17 mouse cellular contexts compared by ENCODE assay signal in genomic region chr2:172290474-172290873, GRCm38 (mm10). TPM values are rescaled to one million over a fixed set of nuclear protein-coding genes. Genes with fewer than 3 reads are reported as not detected.
DNase-seq lines count a peak whose midpoint lies in the region; ATAC-seq and TF ChIP-seq lines count a peak whose summit lies in the region.
"Had no signal": no experiment of that assay in that cellular context is flagged by ENCODE, and none has a peak within 500 bp of the region (broad histone marks: within the 10 kb centered on the region; RNA-seq: fewer than 3 reads in every experiment).

No protein-coding gene starts in this region.

- H3K4me3 ChIP-seq in forebrain, embryonic 10.5 days = no peak overlapping the region
- no peak overlapping the region for H3K4me3 ChIP-seq in forebrain, embryonic 14.5 days (ENCODE audit: low read depth, low read length)
- H3K4me3 ChIP-seq in liver, embryonic 14.5 days (ENCODE audit: insufficient read depth in 1 of 2, low read depth in 2 of 2, low read length in 2 of 2) = peak overlapping the region; percentile 49 to 58
- no peak overlapping the region for H3K4me3 ChIP-seq in forebrain, embryonic 16.5 days (replicated peaks; ENCODE audit: low read length)
- H3K4me3 ChIP-seq: embryonic facial prominence, embryonic 15.5 days had no signal

- no peak for ATAC-seq in forebrain, embryonic 14.5 days
- peak; percentile 88 for ATAC-seq in liver, embryonic 14.5 days (ENCODE audit: insufficient read depth)
- no peak for ATAC-seq in forebrain, embryonic 16.5 days

- no peaks in the 10 kb centered on the region for H3K36me3 ChIP-seq in forebrain, embryonic 10.5 days (replicated peaks)
- no peaks in the 10 kb centered on the region for H3K36me3 ChIP-seq in forebrain, embryonic 14.5 days (ENCODE audit: control insufficient read depth, insufficient read depth, low read length)
- no peaks in the 10 kb centered on the region for H3K36me3 ChIP-seq in liver, embryonic 14.5 days (replicated peaks; ENCODE audit: control insufficient read depth, insufficient read depth, low read depth)
- no peaks in the 10 kb centered on the region for H3K36me3 ChIP-seq in forebrain, embryonic 16.5 days (ENCODE audit: control insufficient read depth, insufficient read depth)
- H3K36me3 ChIP-seq: embryonic facial prominence, embryonic 15.5 days had no signal

- peak overlapping the region; percentile 44; the same call in 1 of the 2 replicates for H3K27ac ChIP-seq in forebrain, embryonic 10.5 days
- no peak overlapping the region for H3K27ac ChIP-seq in forebrain, embryonic 14.5 days (ENCODE audit: low read depth, low read length)
- H3K27ac ChIP-seq in liver, embryonic 14.5 days = peak overlapping the region; percentile 95
- H3K27ac ChIP-seq in forebrain, embryonic 16.5 days (ENCODE audit: low read length) = no peak overlapping the region
- H3K27ac ChIP-seq: embryonic facial prominence, embryonic 15.5 days had no signal

- H3K9me3 ChIP-seq in forebrain, embryonic 10.5 days = no peaks in the 10 kb centered on the region
- no peaks in the 10 kb centered on the region for H3K9me3 ChIP-seq in forebrain, embryonic 14.5 days (replicated peaks; ENCODE audit: control insufficient read depth, low read length)
- H3K9me3 ChIP-seq in liver, embryonic 14.5 days (ENCODE audit: control insufficient read depth, low read length) = no peaks in the 10 kb centered on the region
- no peaks in the 10 kb centered on the region for H3K9me3 ChIP-seq in forebrain, embryonic 16.5 days (ENCODE audit: control insufficient read depth, low read length)
- H3K9me3 ChIP-seq: embryonic facial prominence, embryonic 15.5 days had no signal

- peak; percentile 24 for DNase-seq in forebrain, embryonic 10.5 days (ENCODE audit: extremely low spot score, low spot score)
- no peak for DNase-seq in forebrain, embryonic 14.5 days (ENCODE audit: low spot score)
- peak; percentile 1 for DNase-seq in spleen, adult 12 weeks (ENCODE audit: low spot score)
- DNase-seq in spleen, adult 18-20 months = no peak
- DNase-seq in liver, embryonic 14.5 days (ENCODE audit: low read depth in 3 of 3, low spot score in 3 of 3) = peak; percentile 93 to 95 (median 94)
- DNase-seq in yolk sac, embryonic 10.5 days (ENCODE audit: low spot score) = peak; percentile 69
- DNase-seq in cerebellum, adult 18-20 months = no peak
- DNase-seq: adrenal gland, adult 8-10 months; gastrocnemius, postnatal 36 days; kidney, postnatal 14 days; left cerebral cortex, postnatal 4 days; right cerebral cortex, postnatal 14 days; thymus, postnatal 4 days had no signal

- WGBS in forebrain, embryonic 10.5 days = 87% methylated on average over 11 of the region's 11 CpGs
- WGBS in forebrain, embryonic 14.5 days = 86% methylated on average over 11 of the region's 11 CpGs
- WGBS in liver, embryonic 14.5 days (ENCODE audit: insufficient replicate concordance) = 15% methylated on average over 11 of the region's 11 CpGs
- WGBS in forebrain, embryonic 16.5 days = 86% methylated on average over 11 of the region's 11 CpGs

- peaks cover 53% of the 10 kb centered on the region for H3K4me1 ChIP-seq in forebrain, embryonic 10.5 days
- H3K4me1 ChIP-seq in forebrain, embryonic 14.5 days (ENCODE audit: control insufficient read depth, insufficient read depth, low read length) = peaks cover 14% of the 10 kb centered on the region
- H3K4me1 ChIP-seq in liver, embryonic 14.5 days (replicated peaks; ENCODE audit: control insufficient read depth in 2 of 2, insufficient read depth in 2 of 2, low read length in 1 of 2) = peaks cover 37 to 46% of the 10 kb centered on the region in 2 experiments
- H3K4me1 ChIP-seq in forebrain, embryonic 16.5 days (replicated peaks; ENCODE audit: control insufficient read depth, insufficient read depth, low read length) = peaks cover 16% of the 10 kb centered on the region
- H3K4me1 ChIP-seq: embryonic facial prominence, embryonic 15.5 days had no signal

- peak; percentile 98 for TF ChIP-seq EP300 in liver, embryonic 14.5 days (IDR thresholded peaks at IDR 0.05; ENCODE audit: low read depth)

- no peak overlapping the region for H3K9ac ChIP-seq in forebrain, embryonic 14.5 days (ENCODE audit: low read length)
- H3K9ac ChIP-seq in liver, embryonic 14.5 days (replicated peaks) = peak overlapping the region; percentile 73
- no peak overlapping the region for H3K9ac ChIP-seq in forebrain, embryonic 16.5 days (replicated peaks; ENCODE audit: low read depth, low read length)
- H3K9ac ChIP-seq: embryonic facial prominence, embryonic 15.5 days had no signal

- no peak overlapping the region for H3K4me2 ChIP-seq in forebrain, embryonic 14.5 days (ENCODE audit: low read length)
- peak overlapping the region; percentile 72 for H3K4me2 ChIP-seq in liver, embryonic 14.5 days (ENCODE audit: low read depth)
- no peak overlapping the region for H3K4me2 ChIP-seq in forebrain, embryonic 16.5 days (ENCODE audit: low read length)
- H3K4me2 ChIP-seq: embryonic facial prominence, embryonic 15.5 days had no signal

- H3K27me3 ChIP-seq in forebrain, embryonic 10.5 days (ENCODE audit: poor library complexity, severe bottlenecking) = peaks cover 25% of the 10 kb centered on the region
- no peaks in the 10 kb centered on the region for H3K27me3 ChIP-seq in forebrain, embryonic 14.5 days (replicated peaks; ENCODE audit: control insufficient read depth, insufficient read depth, low read length)
- H3K27me3 ChIP-seq in liver, embryonic 14.5 days (ENCODE audit: control insufficient read depth, insufficient read depth, low read length) = no peaks in the 10 kb centered on the region
- no peaks in the 10 kb centered on the region for H3K27me3 ChIP-seq in forebrain, embryonic 16.5 days (replicated peaks; ENCODE audit: control insufficient read depth, insufficient read depth, low read length)
- H3K27me3 ChIP-seq: embryonic facial prominence, embryonic 15.5 days had no signal

- TF ChIP-seq CTCF in liver, embryonic 14.5 days (IDR thresholded peaks at IDR 0.05; ENCODE audit: low read depth) = no peak

RNA-seq across cellular contexts. Expression of gene Mc3r, which starts 42.2 kb away (rescaled TPM):
- polyA plus RNA-seq in forebrain, embryonic 10.5 days (2016; fragmentation: Nextera tagmentation; extraction: Ambion mirVana) = 0.10 TPM in 1 of 2 replicates, not detected in the other
- 0.07 and 0.55 TPM in 2 replicates for polyA plus RNA-seq in forebrain, embryonic 14.5 days (2014; fragmentation: Nextera tagmentation; extraction: Ambion mirVana)
- not detected in 2 replicates for polyA plus RNA-seq in liver, embryonic 14.5 days (2012; rRNA removed)
- not detected in 2 replicates for polyA plus RNA-seq in liver, embryonic 14.5 days (2014; fragmentation: Nextera tagmentation; extraction: Ambion mirVana)
- 0.17 and 0.20 TPM in 2 replicates for polyA plus RNA-seq in forebrain, embryonic 16.5 days (2015; fragmentation: Nextera tagmentation; extraction: Ambion mirVana)
- polyA plus RNA-seq: embryonic facial prominence, embryonic 15.5 days; heart, postnatal 0 days; lung, embryonic 16.5 days had no signal

RNA-seq across cellular contexts. Expression of gene Fam210b, which starts 54.9 kb away (rescaled TPM):
- 15.7 and 16.6 TPM in 2 replicates for polyA plus RNA-seq in forebrain, embryonic 10.5 days (2016; fragmentation: Nextera tagmentation; extraction: Ambion mirVana)
- 51.5 and 53.1 TPM in 2 replicates for polyA plus RNA-seq in forebrain, embryonic 14.5 days (2014; fragmentation: Nextera tagmentation; extraction: Ambion mirVana)
- polyA plus RNA-seq in liver, embryonic 14.5 days (2012; rRNA removed) = 44.5 and 61.2 TPM in 2 replicates
- 107 and 109 TPM in 2 replicates for polyA plus RNA-seq in liver, embryonic 14.5 days (2014; fragmentation: Nextera tagmentation; extraction: Ambion mirVana)
- polyA plus RNA-seq in forebrain, embryonic 16.5 days (2015; fragmentation: Nextera tagmentation; extraction: Ambion mirVana) = 77.9 and 93.9 TPM in 2 replicates

Comparison
In these comparisons a context has a peak if more than half of its experiments do, and no peak if none do; other contexts are left out.
1. DNase-seq: peak in forebrain, embryonic 10.5 days (single experiment), spleen, adult 12 weeks (single experiment), liver, embryonic 14.5 days (3 of 3) and yolk sac, embryonic 10.5 days (single experiment); none in forebrain, embryonic 14.5 days (single experiment), spleen, adult 18-20 months (0 of 2) and cerebellum, adult 18-20 months (0 of 2).
2. H3K27ac ChIP-seq: peak in forebrain, embryonic 10.5 days (single experiment) and liver, embryonic 14.5 days (single experiment); none in forebrain, embryonic 14.5 days (single experiment) and forebrain, embryonic 16.5 days (single experiment).
3. H3K4me3 ChIP-seq: peak in liver, embryonic 14.5 days (2 of 2); none in forebrain, embryonic 10.5 days (single experiment), forebrain, embryonic 14.5 days (single experiment) and forebrain, embryonic 16.5 days (single experiment).